Mouse (Mus musculus): ENCODE measurements at regions not wholly inside any gene's neighbourhood (a gene's known extent, or its start where the extent isn't known, plus 50 kb on each side); places are given as distances from the start of the nearest gene placed in this dataset.

GRCm38 (mm10) chr14:62137981-62138380 is 154.4 kb upstream of the Rnaseh2b start:
- no peak overlapping the region for H3K27ac ChIP-seq (ENCODE audit: insufficient read depth, low read depth, low read length, poor library complexity, severe bottlenecking)
- no peaks in the 10 kb centered on the region for H3K36me3 ChIP-seq (ENCODE audit: control insufficient read depth, insufficient read depth, low read length, poor library complexity, severe bottlenecking)
- no peaks in the 10 kb centered on the region for H3K4me1 ChIP-seq (ENCODE audit: control insufficient read depth in 2 of 2, insufficient read depth in 2 of 2, low read length in 2 of 2, poor library complexity in 1 of 2)
- no peak overlapping the region for H3K4me3 ChIP-seq (ENCODE audit: insufficient read depth in 1 of 2, low read depth in 1 of 2, low read length in 2 of 2, poor library complexity in 1 of 2, severe bottlenecking in 1 of 2)
- no peak for DNase-seq (ENCODE audit: low read depth, low spot score)
- H3K9me3 ChIP-seq (ENCODE audit: control insufficient read depth, insufficient read depth, low read depth, low read length) = no peaks in the 10 kb centered on the region
- in situ Hi-C loops (cut with MboI; ENCODE audit: low sequenced_read_pairs in 2 of 2, unreplicated experiment in 2 of 2) = no loop called here
- TF ChIP-seq ZC3H11A (IDR thresholded peaks at IDR 0.05; ENCODE audit: borderline replicate concordance, low read depth, low read length) = no peak
- no peak for TF ChIP-seq CHD2 (IDR thresholded peaks at IDR 0.05; ENCODE audit: low read depth, low read length)
- no peak for TF ChIP-seq ZNF384 (IDR thresholded peaks at IDR 0.05; ENCODE audit: low read depth, low read length)
- H3K9ac ChIP-seq (ENCODE audit: insufficient read depth, low read depth, low read length, poor library complexity, severe bottlenecking) = no peak overlapping the region

GRCm38 (mm10) chr14:62144385-62145030 is 147.9 kb upstream of the Rnaseh2b start:
- H3K36me3 ChIP-seq (ENCODE audit: control insufficient read depth, insufficient read depth, low read length, poor library complexity, severe bottlenecking) = no peaks in the 10 kb centered on the region
- no peak overlapping the region for H3K9ac ChIP-seq (ENCODE audit: insufficient read depth, low read depth, low read length, poor library complexity, severe bottlenecking)
- DNase-seq (ENCODE audit: low read depth, low spot score) = no peak
- no peaks in the 10 kb centered on the region for H3K4me1 ChIP-seq (ENCODE audit: control insufficient read depth in 2 of 2, insufficient read depth in 2 of 2, low read length in 2 of 2, poor library complexity in 1 of 2)
- H3K27ac ChIP-seq (ENCODE audit: insufficient read depth, low read depth, low read length, poor library complexity, severe bottlenecking) = no peak overlapping the region
- in situ Hi-C loops (cut with MboI; ENCODE audit: low sequenced_read_pairs in 2 of 2, unreplicated experiment in 2 of 2) = no loop called here
- TF ChIP-seq ZC3H11A (IDR thresholded peaks at IDR 0.05; ENCODE audit: borderline replicate concordance, low read depth, low read length) (no peak), MAFK (IDR thresholded peaks at IDR 0.05; ENCODE audit: insufficient read depth, low read depth, low read length) (no peak)
- no peaks in the 10 kb centered on the region for H3K9me3 ChIP-seq (ENCODE audit: control insufficient read depth, insufficient read depth, low read depth, low read length)
- H3K4me3 ChIP-seq (ENCODE audit: insufficient read depth in 1 of 2, low read depth in 1 of 2, low read length in 2 of 2, poor library complexity in 1 of 2, severe bottlenecking in 1 of 2) = no peak overlapping the region

- Histone ChIP-seq H3K4me1 (ENCODE audit: control insufficient read depth in 2 of 2, insufficient read depth in 2 of 2, low read length in 2 of 2, poor library complexity in 1 of 2) (no peaks in the 10 kb centered on the region), H3K9me3 (ENCODE audit: control insufficient read depth, insufficient read depth, low read depth, low read length) (no peaks in the 10 kb centered on the region), H3K9ac (ENCODE audit: insufficient read depth, low read depth, low read length, poor library complexity, severe bottlenecking) (no peak overlapping the region), H3K27ac (ENCODE audit: insufficient read depth, low read depth, low read length, poor library complexity, severe bottlenecking) (no peak overlapping the region), H3K36me3 (ENCODE audit: control insufficient read depth, insufficient read depth, low read length, poor library complexity, severe bottlenecking) (no peaks in the 10 kb centered on the region), H3K4me3 (ENCODE audit: insufficient read depth in 1 of 2, low read depth in 1 of 2, low read length in 2 of 2, poor library complexity in 1 of 2, severe bottlenecking in 1 of 2) (no peak overlapping the region)
- no peak for DNase-seq (ENCODE audit: low read depth, low spot score)
- in situ Hi-C loops (cut with MboI; ENCODE audit: low sequenced_read_pairs in 2 of 2, unreplicated experiment in 2 of 2) = no loop called here
- TF ChIP-seq MAFK (IDR thresholded peaks at IDR 0.05; ENCODE audit: insufficient read depth, low read depth, low read length) (no peak), HCFC1 (IDR thresholded peaks at IDR 0.05; ENCODE audit: borderline replicate concordance, insufficient read depth, low read length) (no peak), ZNF384 (IDR thresholded peaks at IDR 0.05; ENCODE audit: low read depth, low read length) (no peak), CHD2 (IDR thresholded peaks at IDR 0.05; ENCODE audit: low read depth, low read length) (no peak), ZC3H11A (IDR thresholded peaks at IDR 0.05; ENCODE audit: borderline replicate concordance, low read depth, low read length) (no peak)
These were observed 135.2 kb upstream of the Rnaseh2b start for GRCm38 (mm10) chr14:62157038-62157716.

GRCm38 (mm10) chr14:62159690-62160089 is 132.7 kb upstream of the Rnaseh2b start:
- Histone ChIP-seq H3K9ac (ENCODE audit: insufficient read depth, low read depth, low read length, poor library complexity, severe bottlenecking) (no peak overlapping the region), H3K4me3 (ENCODE audit: insufficient read depth in 1 of 2, low read depth in 1 of 2, low read length in 2 of 2, poor library complexity in 1 of 2, severe bottlenecking in 1 of 2) (no peak overlapping the region), H3K27ac (ENCODE audit: insufficient read depth, low read depth, low read length, poor library complexity, severe bottlenecking) (no peak overlapping the region), H3K4me1 (ENCODE audit: control insufficient read depth in 2 of 2, insufficient read depth in 2 of 2, low read length in 2 of 2, poor library complexity in 1 of 2) (no peaks in the 10 kb centered on the region), H3K36me3 (ENCODE audit: control insufficient read depth, insufficient read depth, low read length, poor library complexity, severe bottlenecking) (no peaks in the 10 kb centered on the region), H3K9me3 (ENCODE audit: control insufficient read depth, insufficient read depth, low read depth, low read length) (no peaks in the 10 kb centered on the region)
- in situ Hi-C loops (cut with MboI; ENCODE audit: low sequenced_read_pairs in 2 of 2, unreplicated experiment in 2 of 2) = no loop called here
- no peak for TF ChIP-seq CHD2 (IDR thresholded peaks at IDR 0.05; ENCODE audit: low read depth, low read length)
- TF ChIP-seq MAFK (IDR thresholded peaks at IDR 0.05; ENCODE audit: insufficient read depth, low read depth, low read length) = no peak
- no peak for TF ChIP-seq ZNF384 (IDR thresholded peaks at IDR 0.05; ENCODE audit: low read depth, low read length)
- TF ChIP-seq ZC3H11A (IDR thresholded peaks at IDR 0.05; ENCODE audit: borderline replicate concordance, low read depth, low read length) = no peak
- TF ChIP-seq HCFC1 (IDR thresholded peaks at IDR 0.05; ENCODE audit: borderline replicate concordance, insufficient read depth, low read length) = no peak
- no peak for DNase-seq (ENCODE audit: low read depth, low spot score)

Data from ES-E14 (cell line).